Comparison of ENCODE assay signal across 31 mouse cellular contexts in genomic region chr9:64494647-64495046, GRCm38 (mm10).
DNase-seq lines count a peak whose midpoint lies in the region; ATAC-seq and TF ChIP-seq lines count a peak whose summit lies in the region.
"Had no signal": no experiment of that assay in that cellular context is flagged by ENCODE, and none has a peak within 500 bp of the region (broad histone marks: within the 10 kb centered on the region; RNA-seq: fewer than 3 reads in every experiment).

No protein-coding gene starts in this region.

- no peak overlapping the region for H3K4me3 ChIP-seq in hindbrain, embryonic 16.5 days (ENCODE audit: low read length)
- H3K4me3 ChIP-seq in hindbrain, embryonic 11.5 days (ENCODE audit: low read depth, low read length): no peak overlapping the region
- no peak overlapping the region for H3K4me3 ChIP-seq in layer of hippocampus, adult 2 months
- H3K4me3 ChIP-seq: forebrain, embryonic 13.5 days; gastrocnemius, adult 2 months; left cerebral cortex, adult 2 months; liver, embryonic 12.5 days had no signal

- H3K36me3 ChIP-seq in hindbrain, embryonic 16.5 days (ENCODE audit: control insufficient read depth, insufficient read depth, low read length): no peaks in the 10 kb centered on the region
- H3K36me3 ChIP-seq in hindbrain, embryonic 11.5 days (ENCODE audit: control insufficient read depth, insufficient read depth, low read length): no peaks in the 10 kb centered on the region
- H3K36me3 ChIP-seq: G1E; liver, embryonic 12.5 days had no signal

- H3K27ac ChIP-seq in hindbrain, embryonic 16.5 days (ENCODE audit: low read depth, low read length): no peak overlapping the region
- H3K27ac ChIP-seq in hindbrain, embryonic 11.5 days (ENCODE audit: low read depth, low read length): no peak overlapping the region
- H3K27ac ChIP-seq in layer of hippocampus, adult 2 months: no peak overlapping the region
- H3K27ac ChIP-seq: forebrain, embryonic 13.5 days; gastrocnemius, adult 2 months; hindbrain, embryonic 14.5 days; left cerebral cortex, adult 2 months; liver, embryonic 12.5 days had no signal

- DNase-seq in hindbrain, embryonic 11.5 days (ENCODE audit: low spot score): no peak
- DNase-seq in layer of hippocampus, adult 2 months (ENCODE audit: low spot score in 2 of 2): peak in 1 of 2 experiments; percentile 28
- no peak for DNase-seq in layer of hippocampus, adult 9-10 months (ENCODE audit: low spot score)
- DNase-seq in left cerebral cortex, postnatal 25 days (ENCODE audit: low spot score in 2 of 2): peak; percentile 14 to 31
- DNase-seq in left cerebral cortex, adult 11 months (ENCODE audit: low spot score): no peak
- peak; percentile 46 to 51 for DNase-seq in right cerebral cortex, postnatal 10 days (ENCODE audit: low spot score in 2 of 2)
- DNase-seq in right cerebral cortex, postnatal 25 days: no peak
- DNase-seq: adrenal gland, adult 8-10 months; cerebellum, adult 11 months; cerebellum, adult 9-10 months; cerebellum, postnatal 36 days; gastrocnemius, adult 2 months; gastrocnemius, postnatal 36 days; heart, adult 18-20 months; heart, postnatal 36 days; kidney, adult 8-10 months; kidney, postnatal 14 days; left cerebral cortex, postnatal 4 days; liver, postnatal 0 days; lung, postnatal 36 days; retina, postnatal 1 day; spleen, adult 18-20 months; thymus, adult 18-20 months; thymus, postnatal 25 days had no signal

- intact Hi-C loops in left cerebral cortex, postnatal 25 days (cut with DNase I): no loop called here

- WGBS in hindbrain, embryonic 16.5 days: 64% methylated on average over 6 of the region's 6 CpGs
- 89% methylated on average over 6 of the region's 6 CpGs for WGBS in hindbrain, embryonic 11.5 days

- H3K9ac ChIP-seq in hindbrain, embryonic 16.5 days (ENCODE audit: low read depth, low read length): no peak overlapping the region
- H3K9ac ChIP-seq in hindbrain, embryonic 11.5 days (ENCODE audit: low read depth, low read length): no peak overlapping the region
- H3K9ac ChIP-seq: forebrain, embryonic 13.5 days; hindbrain, embryonic 14.5 days; liver, embryonic 12.5 days; liver, postnatal 0 days had no signal

- peak; percentile 52; the same call in 1 of the 2 replicates for ATAC-seq in hindbrain, embryonic 16.5 days
- ATAC-seq in hindbrain, embryonic 11.5 days (ENCODE audit: low FRiP score): no peak
- ATAC-seq: forebrain, embryonic 13.5 days; liver, embryonic 12.5 days; liver, postnatal 0 days had no signal

- no peaks in the 10 kb centered on the region for H3K9me3 ChIP-seq in hindbrain, embryonic 16.5 days (ENCODE audit: control insufficient read depth, low read length)
- no peaks in the 10 kb centered on the region for H3K9me3 ChIP-seq in hindbrain, embryonic 11.5 days (ENCODE audit: control insufficient read depth, low read length)
- H3K9me3 ChIP-seq: forebrain, embryonic 13.5 days; G1E; liver, embryonic 12.5 days had no signal

- no peaks in the 10 kb centered on the region for H3K27me3 ChIP-seq in hindbrain, embryonic 16.5 days (replicated peaks; ENCODE audit: control insufficient read depth, insufficient read depth, low read length)
- no peaks in the 10 kb centered on the region for H3K27me3 ChIP-seq in hindbrain, embryonic 11.5 days (ENCODE audit: control insufficient read depth, insufficient read depth, low read length)

- peak; percentile 23; the same call in 1 of the 2 replicates for TF ChIP-seq CTCF in layer of hippocampus, adult 2 months (conservative IDR thresholded peaks at IDR 0.05)

- no peak overlapping the region for H3K4me2 ChIP-seq in hindbrain, embryonic 16.5 days (ENCODE audit: low read length)
- no peak overlapping the region for H3K4me2 ChIP-seq in hindbrain, embryonic 11.5 days (replicated peaks; ENCODE audit: low read depth, low read length)
- H3K4me2 ChIP-seq: forebrain, embryonic 13.5 days; heart, embryonic 11.5 days; hindbrain, embryonic 14.5 days; liver, embryonic 12.5 days had no signal

- H3K4me1 ChIP-seq in hindbrain, embryonic 16.5 days (ENCODE audit: control insufficient read depth, insufficient read depth, low read depth, low read length): no peaks in the 10 kb centered on the region; the same call in none of the 2 replicates
- peaks cover 3% of the 10 kb centered on the region; the same call in 1 of the 2 replicates for H3K4me1 ChIP-seq in hindbrain, embryonic 11.5 days (replicated peaks; ENCODE audit: control insufficient read depth, insufficient read depth, low read length)
- H3K4me1 ChIP-seq: liver, embryonic 12.5 days had no signal

Comparison
In these comparisons a context has a peak if more than half of its experiments do, and no peak if none do; other contexts are left out.
1. DNase-seq: peak in left cerebral cortex, postnatal 25 days (2 of 2) and right cerebral cortex, postnatal 10 days (2 of 2); none in hindbrain, embryonic 11.5 days (single experiment), layer of hippocampus, adult 9-10 months (single experiment), left cerebral cortex, adult 11 months (single experiment) and right cerebral cortex, postnatal 25 days (single experiment).